Mouse (Mus musculus): Measurements from ENCODE around the gene Stxbp4. TPM values are rescaled to one million over a fixed set of nuclear protein-coding genes. Genes with fewer than 3 reads are reported as not detected.

The Stxbp4 gene
- total RNA-seq, 2 experiments from 2014 or later = 14.8 to 16.8 TPM

GRCm38 (mm10) chr11:90576282-90576972 is 61.5 kb downstream of the Stxbp4 start:
- Histone ChIP-seq H3K4me3 (no peak overlapping the region), H3K27ac (no peak overlapping the region)
- no peak for TF ChIP-seq CTCF (IDR thresholded peaks at IDR 0.05)
- no peak for DNase-seq
- intact Hi-C loops (cut with DNase I) = no loop called here

DNA sequence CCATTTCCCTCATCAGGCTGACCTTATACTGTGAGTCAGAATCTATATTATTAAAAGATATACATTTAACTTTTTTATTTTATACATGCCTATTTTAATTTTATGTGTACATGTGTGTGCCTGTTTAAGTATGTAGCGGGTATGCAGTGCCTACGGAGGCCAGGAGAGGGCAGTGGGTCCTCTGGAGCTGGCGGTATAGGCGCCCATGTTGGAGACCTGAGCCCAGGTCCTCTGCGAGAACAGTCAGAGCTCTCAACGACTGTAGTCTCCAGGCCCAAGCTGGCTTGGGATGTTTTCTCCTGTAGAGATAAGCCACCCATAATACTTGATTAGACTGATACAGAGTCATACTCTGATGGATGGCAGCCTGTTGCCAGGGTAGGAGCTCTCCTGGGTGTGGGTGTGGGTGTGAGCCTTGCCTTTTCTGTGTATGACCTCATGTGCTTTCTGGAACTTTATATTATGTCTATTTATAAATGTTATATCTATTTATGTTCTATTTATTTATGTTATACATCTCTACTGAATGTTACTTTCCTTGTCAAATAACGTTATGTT is 62.3 kb downstream of the Stxbp4 start:
- no peak for DNase-seq
- intact Hi-C loops (cut with DNase I) = no loop called here
- Histone ChIP-seq H3K27ac (no peak overlapping the region), H3K4me3 (no peak overlapping the region)
- TF ChIP-seq CTCF (IDR thresholded peaks at IDR 0.05) = no peak

DNA sequence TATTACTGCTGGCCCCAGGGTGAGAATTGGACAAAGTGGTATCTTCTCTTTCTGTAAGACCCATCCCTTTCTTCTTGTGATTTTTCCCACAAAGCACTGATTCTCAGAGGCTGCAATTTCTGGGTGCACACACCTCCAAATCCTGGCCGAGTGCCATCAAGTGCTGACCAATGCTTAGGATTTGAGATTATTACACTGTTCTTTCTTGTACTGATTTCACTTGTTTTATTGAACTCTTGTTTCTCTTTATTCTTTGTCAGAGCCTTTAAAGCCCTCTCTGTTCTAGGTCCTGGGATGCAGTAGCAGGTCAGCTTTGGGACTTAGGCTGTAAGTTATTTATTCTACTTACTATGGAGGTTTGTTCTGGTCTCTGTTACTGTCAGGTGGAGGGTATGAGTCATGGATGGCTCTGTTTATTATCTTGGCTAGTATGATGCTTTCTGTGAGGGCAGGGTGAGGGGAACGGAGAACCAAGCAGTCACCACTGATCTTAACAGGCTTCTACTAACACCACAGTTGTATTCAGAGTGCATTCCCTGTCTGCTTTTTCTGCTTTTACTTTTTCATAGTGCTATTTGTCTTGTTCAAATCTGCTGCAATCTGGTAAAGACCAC is 67.1 kb downstream of the Stxbp4 start:
- no peak overlapping the region for H3K27ac ChIP-seq
- H3K4me3 ChIP-seq = no peak overlapping the region
- TF ChIP-seq CTCF (IDR thresholded peaks at IDR 0.05) = no peak
- intact Hi-C loops (cut with DNase I) = no loop called here
- DNase-seq = no peak

- DNase-seq = no peak
- H3K27ac ChIP-seq = no peak overlapping the region
- intact Hi-C loops (cut with DNase I) = no loop called here
- no peak for TF ChIP-seq CTCF (IDR thresholded peaks at IDR 0.05)
- no peak overlapping the region for H3K4me3 ChIP-seq
These were observed 79.4 kb downstream of the Stxbp4 start for GRCm38 (mm10) chr11:90558359-90559047.

GRCm38 (mm10) chr11:90556517-90556916 is 81.4 kb downstream of the Stxbp4 start:
- DNase-seq = no peak
- TF ChIP-seq CTCF (IDR thresholded peaks at IDR 0.05) = no peak
- H3K27ac ChIP-seq = no peak overlapping the region
- intact Hi-C loops (cut with DNase I) = no loop called here
- H3K4me3 ChIP-seq = no peak overlapping the region

DNA sequence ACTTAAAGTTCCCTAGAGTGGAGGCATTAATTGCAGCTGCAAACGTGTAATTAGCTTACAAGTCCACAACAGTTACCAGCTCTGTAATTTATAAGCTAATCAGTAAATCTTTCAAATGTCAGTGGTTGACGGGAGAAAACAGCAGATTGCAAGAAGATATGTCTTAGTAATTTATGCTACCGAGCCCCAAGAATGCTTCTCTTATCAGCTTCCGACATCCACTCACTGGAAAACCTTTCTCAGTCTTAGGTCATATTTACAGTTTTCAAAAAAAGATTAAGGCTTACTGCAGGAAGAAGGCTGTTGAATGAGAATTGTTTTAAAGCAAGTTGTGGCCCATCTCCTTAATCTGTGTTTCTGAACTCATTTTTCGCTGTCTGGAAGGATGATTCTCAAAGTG is 83.9 kb downstream of the Stxbp4 start:
- DNase-seq = no peak
- Histone ChIP-seq H3K4me3 (no peak overlapping the region), H3K27ac (no peak overlapping the region)
- intact Hi-C loops (cut with DNase I) = no loop called here
- TF ChIP-seq CTCF (IDR thresholded peaks at IDR 0.05) = no peak

GRCm38 (mm10) chr11:90552303-90553201 is 85.3 kb downstream of the Stxbp4 start:
- no peak for DNase-seq
- no peak overlapping the region for H3K27ac ChIP-seq
- intact Hi-C loops (cut with DNase I) = no loop called here
- H3K4me3 ChIP-seq = no peak overlapping the region
- TF ChIP-seq CTCF (IDR thresholded peaks at IDR 0.05) = no peak

- DNase-seq = no peak
- intact Hi-C loops (cut with DNase I) = no loop called here
- TF ChIP-seq CTCF (IDR thresholded peaks at IDR 0.05) = no peak
These were observed 89.3 kb downstream of the Stxbp4 start for GRCm38 (mm10) chr11:90548560-90548959.

GRCm38 (mm10) chr11:90538636-90539263 is 99.1 kb downstream of the Stxbp4 start:
- intact Hi-C loops (cut with DNase I) = no loop called here
- TF ChIP-seq CTCF (IDR thresholded peaks at IDR 0.05) = no peak
- no peak for DNase-seq
- Histone ChIP-seq H3K4me3 (no peak overlapping the region), H3K27ac (no peak overlapping the region)

More at GRCm38 (mm10) chr11:90548560-90548959, 89.3 kb downstream of the Stxbp4 start:
- no peak overlapping the region for H3K4me3 ChIP-seq
- no peak overlapping the region for H3K27ac ChIP-seq

GRCm38 (mm10) chr11:90525311-90525710 is 112.6 kb downstream of the Stxbp4 start:
- no peak for TF ChIP-seq CTCF (IDR thresholded peaks at IDR 0.05)
- Histone ChIP-seq H3K27ac (no peak overlapping the region), H3K4me3 (no peak overlapping the region)
- DNase-seq = no peak
- intact Hi-C loops (cut with DNase I) = no loop called here

DNA sequence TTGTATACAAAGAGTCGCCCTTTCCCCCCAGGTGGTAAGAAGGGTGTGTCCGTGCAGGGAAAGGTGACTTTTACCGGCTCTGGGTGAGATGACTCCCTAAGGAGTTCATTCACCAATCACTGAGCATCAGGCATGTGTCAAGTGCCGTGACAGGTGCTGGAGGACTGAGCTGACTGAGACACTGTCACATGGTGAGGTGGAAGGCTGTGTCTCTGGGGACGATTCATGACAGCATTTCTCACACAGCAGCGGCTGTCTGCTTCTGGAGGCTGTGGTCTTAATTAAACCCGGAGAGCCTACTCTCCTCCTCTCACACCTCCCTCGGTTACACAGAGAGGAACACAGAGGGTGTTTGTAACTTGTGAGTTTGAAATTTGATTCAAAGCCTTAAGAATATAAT is 116.8 kb downstream of the Stxbp4 start:
- H3K4me3 ChIP-seq = no peak overlapping the region
- no peak for DNase-seq
- no peak overlapping the region for H3K27ac ChIP-seq
- intact Hi-C loops (cut with DNase I) = no loop called here
- TF ChIP-seq CTCF (IDR thresholded peaks at IDR 0.05) = no peak

- TF ChIP-seq CTCF (IDR thresholded peaks at IDR 0.05) = no peak
- H3K4me3 ChIP-seq = no peak overlapping the region
- no peak for DNase-seq
- intact Hi-C loops (cut with DNase I) = no loop called here
- H3K27ac ChIP-seq = no peak overlapping the region
These were observed 120.1 kb downstream of the Stxbp4 start for GRCm38 (mm10) chr11:90517750-90518149.

Data from gastrocnemius, adult 2 months (tissue).